Mouse (Mus musculus): ENCODE results near the gene Rarres2. TPM values are rescaled to one million over a fixed set of nuclear protein-coding genes. Genes with fewer than 3 reads are reported as not detected.

The Rarres2 gene
- polyA plus RNA-seq, 1 experiment from 2014 or later = 13.5 TPM

Other genes with a start within 250 kb of the Rarres2 start
- 21.9 and 22.6 TPM in 2 replicates for gene Krba1, start 177.2 kb downstream of the Rarres2 start, polyA plus RNA-seq (2015; fragmentation: Nextera tagmentation; extraction: Ambion mirVana)
- 28.5 and 29.5 TPM in 2 replicates for gene Zfp467, start 127.0 kb downstream of the Rarres2 start, polyA plus RNA-seq (2015; fragmentation: Nextera tagmentation; extraction: Ambion mirVana)
- gene Sspo, start 124.6 kb downstream of the Rarres2 start, polyA plus RNA-seq (2015; fragmentation: Nextera tagmentation; extraction: Ambion mirVana) = 0.25 and 0.51 TPM in 2 replicates
- gene Atp6v0e2, start 35.2 kb downstream of the Rarres2 start, polyA plus RNA-seq (2015; fragmentation: Nextera tagmentation; extraction: Ambion mirVana) = 21.9 and 25.7 TPM in 2 replicates
- gene Lrrc61, start 18.0 kb downstream of the Rarres2 start, polyA plus RNA-seq (2015; fragmentation: Nextera tagmentation; extraction: Ambion mirVana) = 11.8 and 13.7 TPM in 2 replicates
- not detected in 2 replicates for gene Gm45021, start 16.8 kb upstream of the Rarres2 start, polyA plus RNA-seq (2015; fragmentation: Nextera tagmentation; extraction: Ambion mirVana)
- gene Repin1, start 21.1 kb upstream of the Rarres2 start, polyA plus RNA-seq (2015; fragmentation: Nextera tagmentation; extraction: Ambion mirVana) = 26.6 and 28.6 TPM in 2 replicates
- not detected in 2 replicates for gene Gm44965, start 21.2 kb upstream of the Rarres2 start, polyA plus RNA-seq (2015; fragmentation: Nextera tagmentation; extraction: Ambion mirVana)
- gene Zfp775, start 29.3 kb upstream of the Rarres2 start, polyA plus RNA-seq (2015; fragmentation: Nextera tagmentation; extraction: Ambion mirVana) = 5.9 TPM in 2 replicates
- gene AI854703, start 54.0 kb upstream of the Rarres2 start, polyA plus RNA-seq (2015; fragmentation: Nextera tagmentation; extraction: Ambion mirVana) = 1.3 and 1.5 TPM in 2 replicates
- 1.1 and 1.4 TPM in 2 replicates for gene Gimap8, start 74.4 kb upstream of the Rarres2 start, polyA plus RNA-seq (2015; fragmentation: Nextera tagmentation; extraction: Ambion mirVana)
- 10.6 and 13.0 TPM in 2 replicates for gene Gimap9, start 103.3 kb upstream of the Rarres2 start, polyA plus RNA-seq (2015; fragmentation: Nextera tagmentation; extraction: Ambion mirVana)
- gene Gimap4, start 111.8 kb upstream of the Rarres2 start, polyA plus RNA-seq (2015; fragmentation: Nextera tagmentation; extraction: Ambion mirVana) = 12.9 and 13.4 TPM in 2 replicates
- gene Gimap6, start 135.4 kb upstream of the Rarres2 start, polyA plus RNA-seq (2015; fragmentation: Nextera tagmentation; extraction: Ambion mirVana) = 20.3 and 22.3 TPM in 2 replicates
- gene Gm28053, start 145.8 kb upstream of the Rarres2 start, polyA plus RNA-seq (2015; fragmentation: Nextera tagmentation; extraction: Ambion mirVana) = 0.83 and 1.3 TPM in 2 replicates
- 0.20 TPM in 1 of 2 replicates, not detected in the other for gene Gimap7, start 145.8 kb upstream of the Rarres2 start, polyA plus RNA-seq (2015; fragmentation: Nextera tagmentation; extraction: Ambion mirVana)
- gene Gimap1, start 166.3 kb upstream of the Rarres2 start, polyA plus RNA-seq (2015; fragmentation: Nextera tagmentation; extraction: Ambion mirVana) = 10.5 and 13.3 TPM in 2 replicates
- 4.6 and 7.2 TPM in 2 replicates for gene Gimap5, start 173.4 kb upstream of the Rarres2 start, polyA plus RNA-seq (2015; fragmentation: Nextera tagmentation; extraction: Ambion mirVana)
- gene Gimap3, start 198.1 kb upstream of the Rarres2 start, polyA plus RNA-seq (2015; fragmentation: Nextera tagmentation; extraction: Ambion mirVana) = not detected in 2 replicates